13 mouse cellular contexts compared by ENCODE assay signal in the genomic region with DNA sequence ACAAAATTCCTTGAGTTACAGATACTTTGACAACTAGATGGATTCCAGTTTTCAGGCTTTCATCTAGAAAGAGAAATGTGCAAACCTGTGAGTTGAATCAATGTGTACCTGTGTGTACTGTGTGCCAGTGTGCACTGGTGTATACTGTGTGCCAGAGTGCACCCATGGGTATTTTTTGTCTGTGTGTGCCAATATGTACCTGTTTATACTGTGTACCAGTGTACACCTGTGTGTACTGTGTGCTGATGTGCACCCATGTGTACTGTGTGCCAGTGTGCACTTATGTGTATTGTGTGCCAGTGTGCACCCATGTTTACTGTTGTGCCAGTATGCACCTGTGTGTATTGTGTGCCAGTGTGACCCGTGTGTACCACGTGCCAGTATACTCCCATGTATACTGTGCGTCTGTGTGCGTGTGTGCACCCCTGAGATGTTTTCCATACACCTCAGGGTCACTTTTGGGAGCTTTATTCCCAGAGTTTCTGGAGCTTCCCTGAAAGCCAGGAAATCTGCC.
"Had no signal": no experiment of that assay in that cellular context is flagged by ENCODE, and none has a peak within 500 bp of the region (broad histone marks: within the 10 kb centered on the region; RNA-seq: fewer than 3 reads in every experiment).

No protein-coding gene starts in this region.

- DNase-seq: kidney, adult 18-20 months; kidney, postnatal 25 days; lung, adult 18-20 months; retina, postnatal 1 day; right cerebral cortex, postnatal 4 days; spleen, adult 18-20 months; thymus, postnatal 36 days had no signal

- H3K4me2 ChIP-seq: limb, embryonic 13.5 days; midbrain, embryonic 12.5 days; neural tube, embryonic 13.5 days; stomach, embryonic 15.5 days had no signal

- H3K9ac ChIP-seq: limb, embryonic 13.5 days; liver, embryonic 14.5 days; midbrain, embryonic 12.5 days; neural tube, embryonic 13.5 days; stomach, embryonic 15.5 days had no signal

- H3K4me1 ChIP-seq: limb, embryonic 13.5 days; stomach, embryonic 15.5 days had no signal

- H3K36me3 ChIP-seq: limb, embryonic 13.5 days; midbrain, embryonic 12.5 days; neural tube, embryonic 13.5 days; stomach, embryonic 15.5 days had no signal

- H3K27me3 ChIP-seq: limb, embryonic 13.5 days; midbrain, embryonic 12.5 days; neural tube, embryonic 13.5 days; stomach, embryonic 15.5 days had no signal

- H3K4me3 ChIP-seq: left cerebral cortex, adult 2 months; limb, embryonic 13.5 days; midbrain, embryonic 12.5 days; neural tube, embryonic 13.5 days; stomach, embryonic 15.5 days had no signal

- H3K9me3 ChIP-seq: limb, embryonic 13.5 days; midbrain, embryonic 12.5 days; neural tube, embryonic 13.5 days; stomach, embryonic 15.5 days had no signal

- H3K27ac ChIP-seq: left cerebral cortex, adult 2 months; limb, embryonic 13.5 days; liver, embryonic 14.5 days; midbrain, embryonic 12.5 days; neural tube, embryonic 13.5 days; stomach, embryonic 15.5 days had no signal
